Mouse (Mus musculus): ENCODE measurements around the gene Gimap7. TPM values are rescaled to one million over a fixed set of nuclear protein-coding genes. Genes with fewer than 3 reads are reported as not detected.
A peak's percentile ranks its signal among the peaks of the same experiment; 100 is the strongest.

Gene Gimap7
- total and polyA plus RNA-seq, 2 experiments, result 0.35 to 0.37 TPM

DNA sequence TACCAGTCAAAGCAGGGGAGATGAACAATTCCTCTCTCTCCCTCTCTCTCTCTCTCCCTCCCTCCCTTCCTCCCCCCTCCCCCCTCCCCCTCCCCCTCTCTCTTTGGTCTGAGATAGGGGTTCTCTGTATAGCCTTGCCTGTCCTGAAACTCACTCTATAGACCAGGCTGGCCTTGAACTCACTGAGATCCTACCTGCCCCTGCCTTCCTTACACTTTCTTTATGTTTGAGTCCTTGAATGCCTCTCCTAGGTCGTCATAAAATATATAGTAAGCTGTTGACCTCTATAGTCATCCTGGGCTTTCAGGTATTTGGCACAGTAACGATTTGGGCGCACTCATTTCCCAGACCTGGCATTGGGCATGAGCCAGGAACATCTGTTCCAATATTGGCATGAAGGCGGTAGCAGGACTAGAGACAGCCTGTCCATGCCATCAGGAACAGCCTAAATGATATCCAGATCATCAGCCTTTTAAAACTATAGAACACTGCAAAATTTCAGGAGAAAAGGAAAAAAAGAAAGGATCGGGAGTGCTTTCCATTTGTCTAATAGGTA, 41.5 kb upstream of the Gimap7 start:
- DNase-seq (ENCODE audit: extremely low read depth, low read depth, low spot score), result peak; percentile 82

DNA sequence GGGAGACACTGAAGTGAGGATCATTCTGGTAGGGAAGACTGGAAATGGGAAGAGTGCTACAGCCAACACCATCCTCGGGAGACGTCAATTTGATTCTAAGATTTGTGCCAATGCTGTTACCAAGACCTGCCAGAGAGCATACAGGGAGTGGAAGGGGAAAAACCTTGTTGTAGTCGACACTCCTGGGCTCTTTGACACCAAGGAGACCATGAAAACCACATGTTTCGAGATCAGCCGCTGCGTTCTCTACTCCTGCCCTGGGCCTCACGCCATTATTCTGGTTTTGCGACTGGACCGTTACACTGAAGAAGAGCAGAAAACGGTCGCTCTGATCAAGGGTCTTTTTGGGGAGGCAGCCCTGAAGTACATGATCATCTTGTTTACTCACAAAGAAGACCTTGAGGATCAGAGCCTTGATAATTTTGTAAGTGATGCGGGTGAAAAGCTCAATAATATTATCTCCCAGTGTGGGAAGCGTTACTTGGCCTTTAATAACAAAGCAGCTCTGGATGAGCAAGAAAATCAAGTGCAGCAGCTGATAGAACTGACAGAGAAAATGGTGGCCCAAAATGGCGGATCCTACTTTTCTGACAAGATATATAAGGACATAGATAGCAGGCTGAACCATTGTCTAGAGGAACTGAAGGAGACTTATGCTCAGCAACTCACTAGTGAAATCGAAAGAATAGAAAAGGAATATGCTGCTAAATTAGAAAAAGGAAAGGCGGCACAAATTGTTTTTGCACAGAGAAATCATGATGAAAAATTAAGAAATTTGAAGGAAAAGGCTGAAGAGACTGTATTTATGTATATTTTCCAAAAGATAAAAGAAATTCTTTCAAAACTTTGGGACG, 40.7 kb upstream of the Gimap7 start:
- no peak for TF ChIP-seq POLR2A (IDR thresholded peaks at IDR 0.05; ENCODE audit: extremely low read depth, insufficient read depth, low read length)
- TF ChIP-seq CTCF (IDR thresholded peaks at IDR 0.05; ENCODE audit: low read depth, low read length), result no peak
- 88% methylated on average over 17 of the region's 17 CpGs for WGBS
- Histone ChIP-seq H3K79me2 (ENCODE audit: control insufficient read depth, insufficient read depth, low read length) (peaks cover 3% of the 10 kb centered on the region; the same call in 1 of the 2 replicates), H3K9ac (ENCODE audit: low read depth, low read length) (no peak overlapping the region), H3K36me3 (ENCODE audit: control insufficient read depth, insufficient read depth, low read length) (peaks cover 7% of the 10 kb centered on the region), H3K4me1 (ENCODE audit: control insufficient read depth, insufficient read depth, low read length) (peaks cover 17% of the 10 kb centered on the region; the same call in 1 of the 2 replicates), H3K27ac (replicated peaks; ENCODE audit: insufficient read depth, low read depth, low read length) (no peak overlapping the region), H3K27me3 (ENCODE audit: control insufficient read depth, insufficient read depth, low read length) (no peaks in the 10 kb centered on the region), H3K4me3 (ENCODE audit: insufficient read depth, low read depth, low read length) (0 out of 2 replicates have a peak overlapping the region, but pooled peaks have one; percentile 6)
- no peak for DNase-seq (ENCODE audit: extremely low read depth, low read depth, low spot score)

More for the DNA sequence above, 41.5 kb upstream of the Gimap7 start:
- H3K27me3 ChIP-seq (ENCODE audit: control insufficient read depth, insufficient read depth, low read length), result no peaks in the 10 kb centered on the region
- H3K4me1 ChIP-seq (ENCODE audit: control insufficient read depth, insufficient read depth, low read length), result peaks cover 16% of the 10 kb centered on the region; the same call in 1 of the 2 replicates
- H3K27ac ChIP-seq (replicated peaks; ENCODE audit: insufficient read depth, low read depth, low read length), result no peak overlapping the region
- peaks cover 7% of the 10 kb centered on the region for H3K36me3 ChIP-seq (ENCODE audit: control insufficient read depth, insufficient read depth, low read length)
- no peak overlapping the region for H3K9ac ChIP-seq (ENCODE audit: low read depth, low read length)
- H3K4me3 ChIP-seq (ENCODE audit: insufficient read depth, low read depth, low read length), result peak overlapping the region; percentile 6
- WGBS, result 32% methylated on average over 5 of the region's 5 CpGs
- H3K79me2 ChIP-seq (ENCODE audit: control insufficient read depth, insufficient read depth, low read length), result peaks cover 3% of the 10 kb centered on the region; the same call in 1 of the 2 replicates
- no peak for TF ChIP-seq POLR2A (IDR thresholded peaks at IDR 0.05; ENCODE audit: extremely low read depth, insufficient read depth, low read length)
- no peak for TF ChIP-seq CTCF (IDR thresholded peaks at IDR 0.05; ENCODE audit: low read depth, low read length)

DNA sequence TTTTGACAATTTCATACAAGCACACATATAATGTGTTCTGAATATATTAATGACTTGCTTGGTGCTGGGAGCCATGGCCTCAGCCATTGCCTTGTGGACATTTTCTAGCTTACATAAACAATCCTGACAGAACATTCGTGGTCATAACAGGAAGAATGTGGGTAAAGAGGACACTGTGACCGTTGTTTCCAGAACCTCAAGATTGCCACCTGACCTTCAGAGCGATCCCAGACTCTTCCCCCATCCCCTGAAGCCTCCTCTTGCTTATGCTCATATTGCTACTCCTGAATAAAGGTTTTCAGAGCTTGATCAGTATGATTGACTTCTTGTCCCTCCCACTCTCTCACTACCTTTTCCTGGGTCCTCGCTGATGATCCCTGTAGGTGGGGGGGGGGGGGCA, 40.0 kb upstream of the Gimap7 start:
- 69% methylated on average over 4 of the region's 4 CpGs for WGBS
- H3K79me2 ChIP-seq (ENCODE audit: control insufficient read depth, insufficient read depth, low read length), result peaks cover 3% of the 10 kb centered on the region; the same call in 1 of the 2 replicates
- no peak overlapping the region for H3K9ac ChIP-seq (ENCODE audit: low read depth, low read length)
- DNase-seq (ENCODE audit: extremely low read depth, low read depth, low spot score), result no peak
- H3K27me3 ChIP-seq (ENCODE audit: control insufficient read depth, insufficient read depth, low read length), result no peaks in the 10 kb centered on the region
- no peak for TF ChIP-seq POLR2A (IDR thresholded peaks at IDR 0.05; ENCODE audit: extremely low read depth, insufficient read depth, low read length)
- TF ChIP-seq CTCF (IDR thresholded peaks at IDR 0.05; ENCODE audit: low read depth, low read length), result no peak
- H3K36me3 ChIP-seq (ENCODE audit: control insufficient read depth, insufficient read depth, low read length), result peaks cover 7% of the 10 kb centered on the region
- no peak overlapping the region for H3K27ac ChIP-seq (replicated peaks; ENCODE audit: insufficient read depth, low read depth, low read length)
- peaks cover 17% of the 10 kb centered on the region; the same call in 1 of the 2 replicates for H3K4me1 ChIP-seq (ENCODE audit: control insufficient read depth, insufficient read depth, low read length)
- H3K4me3 ChIP-seq (ENCODE audit: insufficient read depth, low read depth, low read length), result no peak overlapping the region

DNA sequence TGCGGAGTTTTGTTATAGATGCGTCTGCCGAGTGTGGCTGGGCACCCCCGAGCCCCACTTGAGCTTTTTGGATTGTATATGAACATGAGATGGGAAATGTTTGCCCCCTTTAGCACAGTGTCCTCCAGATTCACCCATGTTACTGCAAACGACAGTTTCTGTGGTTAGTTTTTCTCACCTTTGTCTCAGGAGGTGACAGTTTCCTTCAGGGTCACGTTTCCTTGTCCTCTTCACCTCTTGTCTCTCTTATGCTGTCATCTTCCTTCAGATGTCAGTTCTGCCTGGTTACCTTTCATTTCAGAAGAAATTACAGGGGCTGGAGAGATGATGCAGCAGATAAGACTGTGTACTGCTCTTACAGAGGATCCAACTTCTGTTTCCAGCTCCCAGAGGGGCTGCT, 38.7 kb upstream of the Gimap7 start:
- no peak for TF ChIP-seq POLR2A (IDR thresholded peaks at IDR 0.05; ENCODE audit: extremely low read depth, insufficient read depth, low read length)
- TF ChIP-seq CTCF (IDR thresholded peaks at IDR 0.05; ENCODE audit: low read depth, low read length), result no peak
- Histone ChIP-seq H3K27ac (replicated peaks; ENCODE audit: insufficient read depth, low read depth, low read length) (no peak overlapping the region), H3K79me2 (ENCODE audit: control insufficient read depth, insufficient read depth, low read length) (peaks cover 3% of the 10 kb centered on the region; the same call in 1 of the 2 replicates), H3K9ac (ENCODE audit: low read depth, low read length) (no peak overlapping the region), H3K4me1 (ENCODE audit: control insufficient read depth, insufficient read depth, low read length) (peaks cover 17% of the 10 kb centered on the region; the same call in 1 of the 2 replicates), H3K27me3 (ENCODE audit: control insufficient read depth, insufficient read depth, low read length) (no peaks in the 10 kb centered on the region), H3K36me3 (ENCODE audit: control insufficient read depth, insufficient read depth, low read length) (peaks cover 7% of the 10 kb centered on the region), H3K4me3 (ENCODE audit: insufficient read depth, low read depth, low read length) (no peak overlapping the region)
- WGBS, result 86% methylated on average over 6 of the region's 6 CpGs
- no peak for DNase-seq (ENCODE audit: extremely low read depth, low read depth, low spot score)

DNA sequence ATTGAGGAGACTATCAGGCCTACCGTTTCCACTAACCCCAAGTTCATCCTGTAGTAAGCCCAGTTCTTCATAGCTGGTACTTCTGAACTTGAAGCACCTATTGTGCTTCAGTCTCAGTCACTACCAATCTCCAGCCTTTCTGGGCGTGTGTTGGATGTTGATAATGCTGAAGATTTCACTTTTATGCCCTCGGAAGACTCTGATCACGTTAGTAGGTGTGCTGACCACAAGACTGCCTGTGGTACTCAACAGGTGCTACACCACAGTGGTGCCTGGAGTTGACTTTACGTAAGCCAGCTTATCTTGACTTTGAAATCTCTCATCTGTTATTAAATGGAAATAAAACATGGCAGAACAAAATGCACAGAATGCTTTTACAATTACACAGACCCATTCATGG, 38.0 kb upstream of the Gimap7 start:
- no peak overlapping the region for H3K27ac ChIP-seq (replicated peaks; ENCODE audit: insufficient read depth, low read depth, low read length)
- no peak for DNase-seq (ENCODE audit: extremely low read depth, low read depth, low spot score)
- WGBS, result 89% methylated on average over 5 of the region's 5 CpGs

More for the DNA sequence above, 38.0 kb upstream of the Gimap7 start:
- TF ChIP-seq POLR2A (IDR thresholded peaks at IDR 0.05; ENCODE audit: extremely low read depth, insufficient read depth, low read length) (no peak), CTCF (IDR thresholded peaks at IDR 0.05; ENCODE audit: low read depth, low read length) (no peak)
- peaks cover 3% of the 10 kb centered on the region; the same call in 1 of the 2 replicates for H3K79me2 ChIP-seq (ENCODE audit: control insufficient read depth, insufficient read depth, low read length)
- no peaks in the 10 kb centered on the region for H3K27me3 ChIP-seq (ENCODE audit: control insufficient read depth, insufficient read depth, low read length)
- H3K4me3 ChIP-seq (ENCODE audit: insufficient read depth, low read depth, low read length), result no peak overlapping the region
- H3K9ac ChIP-seq (ENCODE audit: low read depth, low read length), result no peak overlapping the region
- peaks cover 7% of the 10 kb centered on the region for H3K36me3 ChIP-seq (ENCODE audit: control insufficient read depth, insufficient read depth, low read length)
- H3K4me1 ChIP-seq (ENCODE audit: control insufficient read depth, insufficient read depth, low read length), result peaks cover 11% of the 10 kb centered on the region; the same call in 1 of the 2 replicates
